Mouse (Mus musculus): Measurements from ENCODE around the gene Atp6v0c.
"Not testable (repeated sequence)": the region's sequence is repeated elsewhere in the genome, so short reads cannot be mapped to it uniquely, and the experiment has no call there.

Atp6v0c gene

GRCm38 (mm10) chr17:24155742-24156141, 13.8 kb downstream of the Atp6v0c start:
- no peak for DNase-seq

GRCm38 (mm10) chr17:24154463-24154862, 15.0 kb downstream of the Atp6v0c start:
- no peak for DNase-seq

GRCm38 (mm10) chr17:24151890-24152563, 17.5 kb downstream of the Atp6v0c start:
- peak; percentile 88 for DNase-seq

DNA sequence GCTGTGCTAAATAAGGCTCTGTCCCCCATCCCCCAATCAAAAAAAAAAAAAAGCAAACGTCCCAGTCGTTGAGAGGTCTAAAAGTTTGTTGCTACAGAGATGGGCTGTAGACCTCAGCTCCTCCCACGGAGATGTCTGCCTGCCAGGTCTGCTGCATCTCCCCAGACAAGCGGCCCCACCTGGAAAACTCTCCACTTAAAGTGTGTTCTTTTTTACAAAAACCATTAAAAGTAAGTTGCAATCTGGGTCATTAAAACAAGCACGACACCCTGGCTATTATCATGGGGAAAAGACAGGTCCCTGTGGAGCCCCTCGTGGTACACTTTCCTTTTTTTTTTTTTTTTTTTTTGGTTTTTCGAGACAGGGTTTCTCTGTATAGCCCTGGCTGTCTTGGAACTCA, 18.1 kb downstream of the Atp6v0c start:
- no peak for DNase-seq

DNA sequence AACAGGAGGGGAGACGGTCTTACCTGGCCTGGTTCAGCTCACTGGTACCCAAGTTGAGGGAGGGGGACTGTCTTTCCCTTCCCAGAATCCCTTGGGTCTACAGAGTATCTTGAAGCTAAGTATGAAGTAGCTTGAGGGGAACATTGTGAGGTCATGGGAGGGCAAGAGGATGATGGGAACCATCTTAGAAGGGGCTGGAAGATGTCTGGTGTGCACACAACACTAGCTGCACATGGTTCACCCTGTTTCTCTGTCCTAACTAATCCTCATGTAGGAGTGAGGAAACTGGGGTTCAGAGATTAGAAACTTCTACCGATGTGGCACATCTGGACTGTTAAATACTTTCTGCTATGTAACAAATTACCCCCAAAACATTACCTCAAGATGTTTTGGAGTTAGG, 18.7 kb downstream of the Atp6v0c start, which contains the start of gene Pdpk1:
Gene Pdpk1 (minus strand): TSS at position 101 of the 400 bp plus-strand sequence.
- no peak for DNase-seq

- DNase-seq: no peak
Measured at GRCm38 (mm10) chr17:24149421-24149820, 20.1 kb downstream of the Atp6v0c start.

DNA sequence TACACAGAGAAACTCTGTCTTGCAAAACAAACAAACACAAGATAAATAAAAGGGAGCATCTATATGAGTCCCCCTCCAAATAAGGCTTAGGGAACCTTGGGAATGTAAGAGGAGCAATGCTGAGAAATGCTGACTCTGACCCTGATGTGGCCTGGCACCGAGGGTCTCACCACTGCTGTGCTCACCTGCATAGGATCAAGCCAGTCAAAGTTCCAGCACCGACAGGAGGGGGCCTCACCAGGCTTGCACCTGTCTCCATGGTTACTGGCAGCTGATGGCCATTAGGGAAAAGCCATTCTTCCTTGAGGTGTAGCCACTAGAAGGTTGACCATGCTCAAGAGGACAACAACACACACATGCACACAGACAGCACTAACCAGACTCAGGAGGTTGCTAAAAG, 26.6 kb downstream of the Atp6v0c start:
- no peak for DNase-seq

DNA sequence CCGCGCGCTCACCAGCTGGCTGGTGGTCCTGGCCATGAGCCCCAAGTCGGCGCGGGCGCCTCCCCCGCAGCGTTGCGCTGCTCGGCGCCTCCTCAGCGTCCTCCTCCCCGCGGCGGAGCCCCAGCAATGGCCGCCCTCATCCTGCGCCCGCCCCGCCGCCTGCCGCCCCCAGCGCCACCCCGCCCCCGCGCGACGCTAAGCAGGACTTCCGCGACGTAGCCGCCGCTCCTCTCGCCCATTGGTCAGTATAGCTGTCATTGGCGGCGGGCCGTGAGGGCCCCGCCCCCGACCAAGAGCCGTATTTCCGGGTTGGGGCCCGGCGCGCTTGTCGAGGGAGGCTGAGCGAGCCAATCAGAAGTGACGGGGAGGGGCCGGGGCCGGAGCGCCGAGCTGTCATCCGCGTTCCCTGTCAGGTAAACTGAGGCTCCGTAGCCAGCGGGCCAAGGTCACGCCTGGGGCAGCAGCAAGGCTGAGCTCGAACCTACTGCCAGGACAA, 28.0 kb downstream of the Atp6v0c start:
- peak; percentile 99 for DNase-seq

DNA sequence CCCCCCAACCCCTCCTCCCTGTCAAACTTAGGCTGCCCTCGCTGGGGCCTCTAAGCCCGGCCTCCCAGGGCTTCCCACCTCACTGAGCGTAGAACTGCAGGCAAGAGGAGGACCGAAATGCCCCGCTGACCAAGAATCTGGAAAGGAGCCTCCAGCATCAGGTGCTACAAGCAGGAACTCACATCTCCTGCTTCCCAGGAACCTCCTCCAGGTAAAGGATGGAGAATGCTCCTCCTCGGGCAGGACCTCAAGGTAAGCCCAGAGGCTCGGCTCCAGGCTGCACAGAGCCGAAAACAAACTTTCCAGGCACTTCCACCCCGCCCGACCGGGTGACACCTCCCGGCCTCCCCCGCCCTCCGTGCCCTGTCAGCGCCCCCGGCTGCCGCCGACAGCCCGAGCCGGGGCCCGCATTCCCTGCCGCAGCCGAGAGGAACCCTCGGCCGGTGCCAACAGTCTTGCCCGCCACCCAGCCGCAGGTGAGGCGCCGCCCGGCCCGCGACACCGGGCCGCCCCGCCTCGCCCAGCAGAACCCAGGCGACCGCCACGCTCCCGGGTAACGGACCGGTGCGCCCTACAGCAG, 28.6 kb downstream of the Atp6v0c start:
- peak; percentile 19 for DNase-seq

- DNase-seq: no peak
Measured at GRCm38 (mm10) chr17:24139968-24140367, 29.5 kb downstream of the Atp6v0c start.

GRCm38 (mm10) chr17:24139256-24139655, 30.2 kb downstream of the Atp6v0c start:
- no peak for DNase-seq

DNA sequence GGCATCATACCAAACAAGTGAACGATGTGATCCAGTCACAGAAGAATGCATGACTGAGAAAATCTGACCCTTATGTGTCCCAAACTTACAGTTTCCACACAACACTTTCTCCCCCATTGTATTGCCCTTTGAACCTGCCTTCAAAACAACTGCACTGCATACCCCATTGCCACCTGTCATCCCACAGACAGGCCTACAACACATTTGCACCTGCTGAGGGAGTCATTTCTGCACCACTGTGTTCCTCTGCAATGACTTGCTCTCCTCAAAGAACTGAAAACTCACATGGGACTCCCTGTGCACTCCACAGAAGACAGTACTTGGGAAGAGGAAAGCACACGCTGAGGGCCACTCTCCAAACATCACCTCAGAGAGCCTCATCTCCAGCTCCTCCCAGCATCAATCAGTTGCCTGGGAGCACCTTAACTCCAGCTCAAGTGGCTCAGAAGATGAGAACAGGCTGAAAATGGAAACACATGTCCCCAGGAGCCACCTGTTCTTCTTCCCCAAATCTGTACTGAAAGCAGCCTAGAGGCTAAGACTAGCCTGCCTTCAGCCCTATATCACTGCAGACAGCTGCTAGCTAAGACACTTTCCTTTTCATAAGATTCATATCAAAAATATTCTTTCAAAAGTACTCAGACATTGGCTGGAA, 32.1 kb downstream of the Atp6v0c start:
- DNase-seq: no peak

- DNase-seq: no peak
Measured at GRCm38 (mm10) chr17:24134062-24134461, 35.4 kb downstream of the Atp6v0c start.

GRCm38 (mm10) chr17:24132919-24133318, 36.6 kb downstream of the Atp6v0c start:
- not testable (repeated sequence) for DNase-seq

DNA sequence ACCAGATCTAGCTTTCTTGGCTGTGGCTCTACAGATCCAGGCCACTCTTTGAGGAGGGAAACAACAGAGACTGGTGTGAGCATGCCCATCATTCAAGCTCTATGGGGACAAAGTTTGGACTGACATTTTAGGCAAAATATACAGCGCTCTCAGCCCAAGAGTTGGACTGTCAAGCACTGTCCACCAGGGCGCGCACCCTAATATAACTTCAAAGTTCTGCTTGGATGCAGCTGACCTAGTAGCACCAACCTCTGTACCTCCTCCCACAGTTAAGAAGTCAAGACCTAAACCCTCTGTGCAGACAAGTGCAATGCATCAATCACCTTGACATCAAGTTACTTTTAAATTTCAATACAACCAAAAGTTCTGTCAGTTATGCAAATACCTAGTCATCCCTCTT, 37.9 kb downstream of the Atp6v0c start:
- DNase-seq: no peak

GRCm38 (mm10) chr17:24129246-24129645, 40.3 kb downstream of the Atp6v0c start:
- not testable (repeated sequence) for DNase-seq

GRCm38 (mm10) chr17:24127592-24127991, 41.9 kb downstream of the Atp6v0c start:
- DNase-seq: no peak

- no peak for DNase-seq
Measured at GRCm38 (mm10) chr17:24126801-24127200, 42.7 kb downstream of the Atp6v0c start.

- DNase-seq: no peak
Measured at GRCm38 (mm10) chr17:24119446-24119845, 50.1 kb downstream of the Atp6v0c start.
